11 mouse cellular contexts compared by ENCODE assay signal in the genomic region with DNA sequence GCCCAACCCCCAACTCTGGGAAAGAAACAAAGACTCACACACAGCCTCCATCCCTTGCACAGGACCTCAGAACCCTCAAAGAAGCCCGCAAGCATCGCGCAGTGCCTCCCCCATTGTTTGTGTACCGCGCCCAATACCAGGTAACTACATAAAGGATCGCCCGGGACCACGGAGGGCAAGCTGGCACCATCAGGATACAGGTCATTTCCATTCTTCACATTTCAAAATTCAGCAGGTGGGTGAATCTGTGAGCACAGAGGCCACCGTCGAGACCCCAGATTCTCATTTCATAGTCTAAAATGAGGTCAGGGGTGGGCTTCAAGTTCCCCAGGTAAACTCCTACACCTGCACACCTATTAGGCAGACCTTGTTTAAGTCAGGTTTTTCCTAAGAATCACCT. TPM values are rescaled to one million over a fixed set of nuclear protein-coding genes. Genes with fewer than 3 reads are reported as not detected.
DNase-seq lines count a peak whose midpoint lies in the region; ATAC-seq lines count a peak whose summit lies in the region.
"Had no signal": no experiment of that assay in that cellular context is flagged by ENCODE, and none has a peak within 500 bp of the region (broad histone marks: within the 10 kb centered on the region; RNA-seq: fewer than 3 reads in every experiment).

No protein-coding gene starts in this region.

- H3K27me3 ChIP-seq in lung, embryonic 16.5 days (ENCODE audit: control insufficient read depth, insufficient read depth, low read depth, low read length): no peaks in the 10 kb centered on the region
- no peaks in the 10 kb centered on the region for H3K27me3 ChIP-seq in limb, embryonic 15.5 days
- no peaks in the 10 kb centered on the region for H3K27me3 ChIP-seq in stomach, embryonic 16.5 days (ENCODE audit: control insufficient read depth, insufficient read depth, low read length)

- 80% methylated on average over 10 of the region's 10 CpGs for WGBS in lung, embryonic 16.5 days
- 85% methylated on average over 10 of the region's 10 CpGs for WGBS in limb, embryonic 15.5 days
- 83% methylated on average over 10 of the region's 10 CpGs for WGBS in stomach, embryonic 16.5 days

- ATAC-seq in lung, embryonic 16.5 days (ENCODE audit: low read depth): no peak
- ATAC-seq in limb, embryonic 15.5 days (ENCODE audit: insufficient number of reproducible peaks, low FRiP score, low TSS enrichment, low read depth): no peak
- no peak for ATAC-seq in stomach, embryonic 16.5 days (ENCODE audit: insufficient read depth, low FRiP score)
- ATAC-seq in CD4-positive, CD25-positive, alpha-beta regulatory T cell, adult 4 months: no peak
- no peak for ATAC-seq in activated CD4-positive, CD25-positive, alpha-beta regulatory T cell, adult 4 months

- no peak overlapping the region for H3K27ac ChIP-seq in lung, embryonic 16.5 days (ENCODE audit: low read length)
- H3K27ac ChIP-seq in limb, embryonic 15.5 days: 0 out of 2 replicates have a peak overlapping the region, but pooled peaks have one; percentile 81
- peak overlapping the region; percentile 84 for H3K27ac ChIP-seq in stomach, embryonic 16.5 days (ENCODE audit: low read length)
- H3K27ac ChIP-seq: liver, embryonic 13.5 days had no signal

- H3K4me2 ChIP-seq in lung, embryonic 16.5 days (ENCODE audit: low read depth, low read length): peak overlapping the region; percentile 82
- peak overlapping the region; percentile 79 for H3K4me2 ChIP-seq in limb, embryonic 15.5 days
- peak overlapping the region; percentile 81 for H3K4me2 ChIP-seq in stomach, embryonic 16.5 days (ENCODE audit: low read depth, low read length)

- 0 out of 2 replicates have a peak overlapping the region, but pooled peaks have one; percentile 3 for H3K9ac ChIP-seq in lung, embryonic 16.5 days (ENCODE audit: low read length)
- no peak overlapping the region for H3K9ac ChIP-seq in limb, embryonic 15.5 days
- no peak overlapping the region for H3K9ac ChIP-seq in stomach, embryonic 16.5 days (ENCODE audit: low read length)

- H3K36me3 ChIP-seq in lung, embryonic 16.5 days (ENCODE audit: control insufficient read depth, insufficient read depth, low read length): no peaks in the 10 kb centered on the region
- H3K36me3 ChIP-seq in limb, embryonic 15.5 days: no peaks in the 10 kb centered on the region
- H3K36me3 ChIP-seq in stomach, embryonic 16.5 days (ENCODE audit: control insufficient read depth, insufficient read depth, low read length): no peaks in the 10 kb centered on the region
- H3K36me3 ChIP-seq: heart, embryonic 10.5 days; liver, embryonic 13.5 days had no signal

- no peak overlapping the region for H3K4me3 ChIP-seq in lung, embryonic 16.5 days (ENCODE audit: low read length)
- peak overlapping the region; percentile 90 for H3K4me3 ChIP-seq in limb, embryonic 15.5 days
- H3K4me3 ChIP-seq in stomach, embryonic 16.5 days (replicated peaks; ENCODE audit: low read length): peak overlapping the region; percentile 82

- no peaks in the 10 kb centered on the region; the same call in 1 of the 2 replicates for H3K4me1 ChIP-seq in lung, embryonic 16.5 days (replicated peaks; ENCODE audit: control insufficient read depth, insufficient read depth, low read length)
- H3K4me1 ChIP-seq in limb, embryonic 15.5 days: peaks cover 4% of the 10 kb centered on the region; the same call in 1 of the 2 replicates
- H3K4me1 ChIP-seq in stomach, embryonic 16.5 days (ENCODE audit: control insufficient read depth, insufficient read depth, low read length): no peaks in the 10 kb centered on the region; the same call in 1 of the 2 replicates
- H3K4me1 ChIP-seq: liver, embryonic 13.5 days had no signal

- DNase-seq in cerebellum, adult 11-12 months: peak; percentile 54
- no peak for DNase-seq in cerebellum, adult 11 months
- DNase-seq in lung, adult 18-20 months: no peak
- DNase-seq: liver, embryonic 13.5 days had no signal

- 0 out of 2 replicates have a peak, but pooled peaks cover 3% of the 10 kb centered on the region for H3K9me3 ChIP-seq in lung, embryonic 16.5 days (ENCODE audit: control insufficient read depth, low read length)
- H3K9me3 ChIP-seq in limb, embryonic 15.5 days: no peaks in the 10 kb centered on the region
- H3K9me3 ChIP-seq in stomach, embryonic 16.5 days (replicated peaks; ENCODE audit: control insufficient read depth, low read length): no peaks in the 10 kb centered on the region
- H3K9me3 ChIP-seq: heart, embryonic 10.5 days; liver, embryonic 13.5 days had no signal

RNA-seq across cellular contexts. Expression of a gene that starts 1.7 kb away (rescaled TPM):
- 12.2 and 13.8 TPM in 2 replicates for polyA plus RNA-seq in lung, embryonic 16.5 days (2015; fragmentation: Nextera tagmentation; extraction: Ambion mirVana)
- polyA plus RNA-seq in limb, embryonic 15.5 days (2015; fragmentation: Nextera tagmentation; extraction: Ambion mirVana): 24.6 and 31.6 TPM in 2 replicates
- 19.4 and 22.2 TPM in 2 replicates for polyA plus RNA-seq in stomach, embryonic 16.5 days (2015; fragmentation: Nextera tagmentation; extraction: Ambion mirVana)
- polyA plus RNA-seq in CD4-positive, CD25-positive, alpha-beta regulatory T cell, adult 4 months (2017; shearing (Covaris generic)): 10 to 100 TPM in 1 of 2 experiments, 1 to 10 TPM in 1; 7.9 to 16.2 TPM
- 1 to 10 TPM; 4.0 to 7.6 TPM for polyA plus RNA-seq in activated CD4-positive, CD25-positive, alpha-beta regulatory T cell, adult 4 months (2017; shearing (Covaris generic))

RNA-seq across cellular contexts. Expression of a gene that starts 27.2 kb away (rescaled TPM):
- polyA plus RNA-seq in lung, embryonic 16.5 days (2015; fragmentation: Nextera tagmentation; extraction: Ambion mirVana): 0.41 TPM in 1 of 2 replicates, not detected in the other
- 0.38 and 0.45 TPM in 2 replicates for polyA plus RNA-seq in limb, embryonic 15.5 days (2015; fragmentation: Nextera tagmentation; extraction: Ambion mirVana)
- 0.52 and 0.76 TPM in 2 replicates for polyA plus RNA-seq in stomach, embryonic 16.5 days (2015; fragmentation: Nextera tagmentation; extraction: Ambion mirVana)
- polyA plus RNA-seq in CD4-positive, CD25-positive, alpha-beta regulatory T cell, adult 4 months (2017; shearing (Covaris generic)): under 1 TPM in 1 of 2 experiments, not detected in 1; 0.23 TPM
- polyA plus RNA-seq in activated CD4-positive, CD25-positive, alpha-beta regulatory T cell, adult 4 months (2017; shearing (Covaris generic)): under 1 TPM in 1 of 2 experiments, not detected in 1; 0.17 TPM
- polyA plus RNA-seq: thymus, postnatal 0 days had no signal
